Mouse (Mus musculus) adrenal gland, adult 2 months (tissue): ENCODE results near the gene Mtor. TPM values are rescaled to one million over a fixed set of nuclear protein-coding genes. Genes with fewer than 3 reads are reported as not detected.

Experiments
- DNase-seq: peaks from one replicate; pipeline ENCODE4 v3.0.0; 2021
- polyA plus RNA-seq: library from polyadenylated mRNA; depleted of rRNA; stranded (reverse); fragments of >200 nt; gene quantifications from 2 replicates; pipeline ENCODE4 v1.2.3, GENCODE M21; 2012
- total RNA-seq, 2 experiments: library from RNA; stranded (reverse); gene quantifications; 2 replicates each; pipeline ENCODE4 v1.2.3; 2021

The Mtor gene
- total and polyA plus RNA-seq, 3 experiments: 35.7 to 72.7 (median 62.2) TPM

DNA sequence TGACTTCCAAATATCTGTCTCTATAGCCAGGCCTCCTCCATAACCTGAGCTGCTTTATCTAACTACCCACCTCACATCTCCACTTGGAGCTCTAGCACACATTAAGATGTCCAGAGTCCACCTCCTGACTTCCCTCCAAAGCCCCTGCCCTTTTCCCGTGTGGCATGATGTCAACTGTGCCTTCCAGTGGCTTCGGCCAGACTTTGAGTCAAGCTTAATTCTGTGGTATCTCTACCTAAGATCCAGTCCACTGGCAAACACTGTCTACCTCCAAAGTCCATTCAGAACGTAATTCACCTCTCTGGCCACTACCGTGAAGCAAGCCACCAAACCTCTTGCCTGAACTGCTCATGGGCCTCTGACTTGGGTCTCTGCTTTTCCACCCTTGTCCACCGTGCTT lies 6.5 kb upstream of the Mtor start:
- no peak for DNase-seq

DNA sequence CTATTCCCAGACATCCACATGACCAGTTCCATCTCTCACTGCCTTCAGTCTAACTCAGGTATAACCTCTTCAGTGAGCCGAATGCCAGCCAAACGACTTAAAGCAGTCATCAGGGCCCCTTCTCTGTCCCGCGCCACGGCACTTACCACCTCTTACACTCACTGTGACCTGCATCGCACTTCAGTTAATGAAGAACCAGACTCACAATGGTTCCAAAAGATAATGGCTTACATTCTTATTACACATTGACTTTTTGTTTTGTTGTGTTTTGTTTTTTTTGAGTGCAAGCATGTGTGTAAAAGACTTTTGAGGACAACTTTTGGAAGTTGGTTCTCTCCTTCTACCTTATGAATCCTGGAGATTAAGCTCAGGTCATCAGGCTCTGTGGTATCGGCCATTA lies 5.8 kb upstream of the Mtor start:
- DNase-seq: no peak

GRCm38 (mm10) chr4:148444250-148444967 lies 4.0 kb upstream of the Mtor start, which contains the start of gene Ubiad1:
Ubiad1 (minus strand) TSS chr4:148444771.
- peak; percentile 94 for DNase-seq

- no peak for DNase-seq
These were observed 438 bp downstream of the Mtor start for GRCm38 (mm10) chr4:148448853-148449245.

- peak; percentile 55 for DNase-seq
These were observed 5.3 kb downstream of the Mtor start for GRCm38 (mm10) chr4:148453707-148454106.

DNA sequence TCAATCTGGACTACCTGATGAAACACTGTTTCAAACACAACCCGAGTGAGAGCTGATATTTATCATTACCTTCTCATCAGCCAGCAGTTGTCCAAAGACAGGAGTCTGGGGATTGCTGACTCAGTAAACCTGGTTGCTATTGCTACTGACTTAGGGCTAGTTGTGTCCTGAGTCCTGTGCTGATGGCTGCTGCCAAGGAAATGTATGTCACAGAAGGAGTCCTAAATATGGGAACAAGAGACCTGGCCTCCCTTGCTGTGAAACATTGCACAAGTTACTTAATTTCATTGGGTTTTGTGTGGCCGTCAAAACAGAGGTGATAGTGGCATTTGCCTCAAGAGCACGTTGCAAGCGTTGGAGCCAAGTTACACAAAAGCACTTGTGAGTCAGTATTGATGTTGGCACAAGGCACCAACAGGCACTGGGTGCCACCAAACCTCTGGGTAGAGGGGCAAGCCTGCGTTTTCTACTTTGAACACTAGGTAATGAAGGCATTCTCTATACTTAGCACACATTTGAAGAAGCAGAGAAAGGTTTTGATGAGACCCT lies 7.1 kb downstream of the Mtor start:
- DNase-seq: peak; percentile 61

DNA sequence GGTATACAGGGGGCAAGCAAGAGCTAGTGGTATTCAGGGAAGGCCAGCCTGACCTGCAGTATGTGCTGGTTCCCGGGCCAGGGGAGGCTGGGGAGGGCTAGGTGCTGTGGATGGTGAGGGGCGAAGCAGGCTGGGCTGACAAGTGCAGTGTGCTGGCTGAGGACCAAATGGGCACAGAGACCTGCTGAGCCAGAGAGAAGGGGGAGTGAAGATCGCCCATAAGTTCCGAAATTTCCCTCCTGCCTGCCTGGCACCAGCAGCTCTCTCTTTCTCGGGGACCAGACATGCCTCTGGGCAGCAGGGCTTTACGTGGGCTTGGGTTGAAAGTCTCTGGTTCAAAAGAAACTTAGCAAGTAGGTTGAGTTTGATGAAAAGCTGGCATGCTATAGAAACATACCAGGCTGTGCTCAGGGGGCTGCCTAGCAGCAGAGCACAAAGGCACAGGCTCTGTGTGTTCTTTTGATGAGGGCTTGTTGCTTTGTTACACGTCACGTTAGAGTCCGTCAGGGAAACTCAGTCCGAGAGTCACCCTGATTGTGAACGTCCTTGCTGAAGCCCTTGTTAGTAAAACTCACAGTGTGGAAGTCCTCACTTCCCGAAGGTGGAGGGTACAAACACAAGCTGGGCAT lies 12.4 kb downstream of the Mtor start:
- DNase-seq: no peak

- no peak for DNase-seq
These were observed 13.4 kb downstream of the Mtor start for GRCm38 (mm10) chr4:148461772-148462171.

GRCm38 (mm10) chr4:148462717-148463116 lies 14.3 kb downstream of the Mtor start:
- no peak for DNase-seq

DNA sequence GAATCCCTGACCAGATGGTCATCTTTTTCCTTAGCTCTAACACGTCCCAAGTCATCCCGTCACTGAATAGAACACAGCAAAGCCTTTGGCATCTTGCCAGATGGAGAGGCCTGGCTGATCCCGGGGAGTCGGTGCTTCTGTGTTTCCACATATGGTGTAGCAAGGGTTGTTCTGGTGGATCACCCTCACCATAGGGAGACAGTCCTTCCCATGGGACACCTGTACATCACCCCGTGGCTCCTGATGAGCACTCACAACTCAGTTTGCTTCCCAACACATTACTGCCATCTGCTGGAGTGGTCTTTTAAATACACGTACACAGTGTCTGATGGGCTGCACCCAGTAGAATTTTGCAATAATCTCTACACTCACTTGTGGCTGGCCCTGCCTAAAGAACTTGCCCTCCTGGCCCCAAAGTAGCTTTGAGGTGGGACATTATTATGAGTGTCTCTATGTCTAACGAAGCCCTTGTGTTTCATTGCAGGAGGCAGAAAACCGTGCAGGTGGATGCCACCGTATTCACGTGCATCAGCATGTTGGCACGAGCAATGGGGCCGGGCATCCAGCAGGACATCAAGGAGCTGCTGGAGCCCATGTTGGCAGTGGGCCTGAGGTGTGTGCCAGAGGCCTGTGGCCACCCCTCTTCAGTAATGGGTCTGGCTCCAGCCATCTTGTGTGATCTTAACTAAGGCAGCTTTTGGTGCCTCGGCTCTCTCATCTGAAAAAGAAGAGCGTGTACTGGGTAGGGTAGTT lies 15.0 kb downstream of the Mtor start:
- DNase-seq: peak; percentile 54

DNA sequence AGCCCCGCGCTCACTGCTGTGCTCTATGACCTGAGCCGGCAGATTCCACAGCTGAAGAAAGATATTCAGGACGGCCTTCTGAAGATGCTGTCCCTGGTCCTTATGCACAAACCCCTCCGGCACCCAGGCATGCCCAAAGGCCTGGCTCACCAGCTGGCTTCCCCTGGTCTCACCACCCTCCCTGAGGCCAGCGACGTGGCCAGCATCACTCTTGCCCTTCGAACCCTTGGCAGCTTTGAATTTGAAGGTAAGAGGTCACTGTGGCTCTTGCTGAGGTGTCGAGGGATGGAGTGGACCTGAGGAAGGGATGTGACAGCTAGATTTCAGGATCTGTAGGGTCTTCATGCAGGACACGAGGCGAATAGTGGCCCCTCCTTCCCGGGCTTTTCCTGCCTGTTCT lies 15.9 kb downstream of the Mtor start:
- no peak for DNase-seq

DNA sequence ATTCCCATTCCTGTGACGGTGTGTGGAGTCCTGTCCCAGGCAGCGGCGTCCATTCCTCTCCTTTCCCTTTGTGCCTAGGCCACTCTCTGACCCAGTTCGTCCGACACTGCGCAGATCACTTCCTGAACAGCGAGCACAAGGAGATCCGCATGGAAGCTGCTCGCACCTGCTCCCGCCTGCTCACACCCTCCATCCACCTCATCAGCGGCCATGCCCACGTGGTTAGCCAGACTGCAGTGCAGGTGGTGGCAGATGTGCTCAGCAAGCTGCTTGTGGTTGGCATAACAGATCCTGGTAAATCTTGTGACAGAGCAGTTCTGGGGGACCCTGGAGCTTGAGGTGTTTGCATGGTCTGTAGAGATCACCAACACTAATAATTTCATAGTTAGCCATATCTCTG lies 16.5 kb downstream of the Mtor start:
- no peak for DNase-seq

- peak; percentile 77 for DNase-seq
These were observed 18.2 kb downstream of the Mtor start for GRCm38 (mm10) chr4:148466511-148467079.

DNA sequence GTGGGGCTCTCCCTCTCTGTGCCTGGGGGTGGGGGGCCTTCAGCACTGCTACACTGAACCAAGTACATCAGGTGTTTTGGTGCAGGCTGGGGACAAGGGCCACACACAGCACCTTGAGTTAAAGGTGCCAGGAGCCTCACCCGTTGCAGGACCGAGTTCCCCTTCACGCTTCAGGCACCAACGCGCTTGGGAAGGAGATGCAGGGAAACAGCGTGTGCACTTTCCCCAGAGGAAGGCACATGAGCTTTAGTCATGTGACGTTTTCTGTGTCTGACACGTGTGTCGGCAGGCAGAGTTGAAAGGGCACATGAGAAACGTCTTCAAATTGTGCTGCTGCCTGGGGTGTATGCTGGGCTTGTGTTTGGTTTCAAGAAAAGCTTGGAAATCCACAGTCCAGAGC lies 20.0 kb downstream of the Mtor start:
- no peak for DNase-seq

DNA sequence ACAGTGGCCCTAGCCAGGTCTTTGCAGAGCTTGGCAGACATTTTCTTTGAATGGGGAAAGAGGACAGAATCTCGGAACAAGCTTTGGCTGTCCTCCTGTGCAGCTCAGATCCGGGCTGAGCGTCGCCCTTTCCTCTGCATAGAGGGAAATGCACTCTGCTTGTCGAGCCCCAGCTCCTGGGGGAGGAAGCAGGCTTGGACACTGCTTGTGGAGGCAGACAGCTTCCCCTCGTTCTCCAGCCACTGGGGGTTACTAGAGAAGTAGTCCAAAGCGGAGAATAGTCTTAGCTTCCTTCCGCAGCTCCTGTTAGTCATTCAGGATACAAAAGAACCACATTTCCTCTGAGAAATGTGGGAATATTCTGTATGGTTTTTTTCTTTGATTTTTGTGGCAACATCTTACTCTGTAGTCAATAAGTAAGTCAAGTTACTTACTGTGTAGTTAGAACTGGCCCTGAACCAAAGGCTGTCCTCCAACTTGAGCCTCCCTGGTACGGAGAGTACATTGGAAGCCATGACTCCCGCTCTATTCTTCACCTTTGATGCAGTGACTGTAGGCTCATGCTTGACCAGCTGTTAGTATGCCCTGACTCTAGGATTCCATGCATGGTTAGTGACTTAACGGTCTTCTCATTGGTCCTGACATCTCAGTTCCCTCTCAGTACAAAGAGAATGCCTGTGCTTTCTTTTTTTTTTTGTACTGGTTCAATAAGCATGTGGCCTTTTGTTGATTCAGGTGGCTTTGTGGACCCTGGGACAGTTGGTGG lies 21.3 kb downstream of the Mtor start:
- DNase-seq: no peak

- no peak for DNase-seq
These were observed 23.0 kb downstream of the Mtor start for GRCm38 (mm10) chr4:148471363-148471806.

DNA sequence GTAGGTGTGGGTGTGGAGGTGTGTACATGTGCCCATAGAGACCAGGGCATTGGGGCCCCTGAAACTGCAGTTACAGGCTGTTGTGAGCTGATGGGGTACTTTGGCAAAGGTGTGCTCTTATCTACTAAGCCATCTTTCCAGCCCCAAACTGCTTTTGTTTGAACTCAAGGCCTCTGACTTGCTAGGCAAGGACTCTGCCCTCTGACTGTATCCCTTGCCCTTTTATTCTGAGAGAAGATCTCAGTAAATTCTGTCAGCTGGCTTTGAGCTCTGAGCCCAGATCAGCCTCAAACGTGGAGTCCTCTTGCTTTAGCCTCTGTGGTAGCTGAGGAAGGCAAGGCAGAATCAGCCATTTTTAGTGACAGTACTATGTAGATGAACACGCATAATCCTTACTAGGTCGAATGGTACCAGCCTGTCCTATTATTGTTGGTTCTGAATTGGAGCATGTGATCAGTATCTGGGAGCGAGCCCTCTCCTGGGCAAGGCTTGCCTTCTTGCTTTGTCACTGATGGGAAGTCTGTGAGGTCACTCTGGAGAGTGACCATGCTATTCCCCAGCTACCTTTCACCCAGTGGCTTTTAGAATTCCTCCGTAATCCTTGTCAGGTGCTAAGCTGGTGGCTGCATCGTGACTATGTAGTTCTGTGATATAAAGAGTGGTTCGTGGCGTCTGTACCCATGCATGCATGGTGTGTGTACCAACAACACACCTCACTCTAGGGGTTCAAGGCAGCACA lies 24.2 kb downstream of the Mtor start:
- peak; percentile 44 for DNase-seq

GRCm38 (mm10) chr4:148473496-148473895 lies 25.1 kb downstream of the Mtor start:
- DNase-seq: no peak

GRCm38 (mm10) chr4:148480245-148480644 lies 31.8 kb downstream of the Mtor start:
- DNase-seq: no peak

- DNase-seq: no peak
These were observed 33.3 kb downstream of the Mtor start for GRCm38 (mm10) chr4:148481557-148482168.
